Mouse (Mus musculus) heart, adult 2 months (tissue): ENCODE results near the gene Hes2.

Source experiments
- EP300 ChIP-seq: fragments of 200-500 bp; IDR thresholded peaks from 2 replicates; pipeline ENCODE4 v1.6.1; 2011; ENCODE audit warnings: low read depth, low read length, control low read depth; ENCODE audit not compliant: insufficient read depth
- POLR2A ChIP-seq: fragments of 200-500 bp; IDR thresholded peaks from 2 replicates; pipeline ENCODE4 v1.6.1; 2011; ENCODE audit warnings: mild to moderate bottlenecking, low read depth, low read length, control low read depth; ENCODE audit not compliant: insufficient read depth

DNA sequence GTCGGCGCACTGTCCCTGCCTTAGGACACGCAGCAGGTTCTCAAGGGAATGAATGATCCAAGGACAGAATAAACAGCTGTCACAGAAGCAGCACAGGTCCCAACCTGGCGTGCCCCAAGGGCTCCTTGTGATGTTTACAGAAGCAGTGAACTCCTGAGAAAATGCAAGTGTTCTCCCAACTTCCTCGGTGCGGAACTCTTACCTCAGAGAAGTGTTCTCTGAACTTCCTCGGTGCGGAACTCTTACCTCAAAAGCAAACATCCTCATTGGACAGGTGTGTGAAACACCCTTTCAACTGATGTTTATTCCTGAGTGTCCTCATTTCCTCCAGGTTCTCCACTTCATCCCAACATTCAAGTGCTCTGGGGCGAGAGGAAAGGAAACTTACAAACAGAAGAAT is 15.3 kb downstream of the Hes2 start:
- TF ChIP-seq POLR2A (no peak), EP300 (no peak)
